Mouse (Mus musculus): ENCODE measurements around the gene Pi4ka.
"Not testable (repeated sequence)": the region's sequence is repeated elsewhere in the genome, so short reads cannot be mapped to it uniquely, and the experiment has no call there.

Pi4ka gene

DNA sequence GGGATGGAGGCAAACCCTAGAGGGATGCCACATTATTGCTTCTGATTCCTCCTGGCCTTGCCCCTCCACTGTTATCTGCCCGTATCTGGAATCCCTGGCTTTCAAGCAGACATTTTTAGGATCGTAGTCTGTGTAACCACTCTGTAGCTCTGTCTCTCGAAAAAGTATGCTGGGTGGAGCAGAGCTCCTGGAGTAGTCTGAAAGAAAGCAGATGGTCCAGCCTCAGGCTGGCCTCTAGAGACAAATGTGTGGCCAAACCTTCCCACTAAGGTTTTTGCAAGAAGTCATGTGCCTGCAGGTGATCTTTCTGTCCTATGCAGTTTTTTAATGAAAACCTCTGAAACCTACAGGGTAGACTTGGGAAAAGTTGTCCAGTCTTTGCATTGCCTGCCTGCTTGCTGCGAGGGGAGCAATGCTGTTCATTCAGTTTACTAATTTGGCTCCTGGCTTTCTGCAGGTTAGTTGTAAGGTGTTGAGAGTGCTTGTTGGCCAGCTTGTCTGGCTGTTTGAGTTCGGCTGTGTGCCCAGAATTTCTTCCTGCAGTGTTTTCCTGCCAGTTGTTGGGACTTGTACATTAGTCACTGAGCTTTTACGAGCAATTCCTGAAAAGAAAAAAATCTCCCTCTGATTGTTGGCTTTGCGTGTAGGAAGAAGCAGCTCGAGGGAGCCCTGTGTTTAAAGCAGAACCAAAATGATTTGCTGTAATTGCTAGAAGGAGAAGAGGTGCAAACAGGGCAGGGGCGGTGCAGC lies 171.0 kb downstream of the Pi4ka start:
- in situ Hi-C loops (cut with MboI, MseI) = no loop called here

DNA sequence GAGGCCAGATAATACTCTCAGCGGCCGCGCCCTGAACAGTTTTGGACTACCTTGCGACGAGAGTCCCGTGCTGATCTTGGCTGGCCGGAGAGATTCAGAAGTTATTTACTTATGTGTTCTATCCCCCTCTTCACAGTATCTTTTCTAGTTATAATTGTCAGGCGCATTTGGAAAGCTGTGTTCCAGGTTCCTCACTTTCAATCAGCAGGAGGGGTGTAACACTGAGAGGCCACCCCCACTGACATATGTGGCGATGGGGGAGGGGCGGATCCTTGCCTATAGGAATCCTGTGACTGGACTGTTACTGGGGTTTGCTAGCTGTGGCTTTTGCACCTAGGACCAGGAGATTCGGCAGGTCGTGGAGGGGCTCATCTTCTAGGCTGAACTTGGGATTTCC lies 171.6 kb downstream of the Pi4ka start:
- in situ Hi-C loops (cut with MboI, MseI) = no loop called here

DNA sequence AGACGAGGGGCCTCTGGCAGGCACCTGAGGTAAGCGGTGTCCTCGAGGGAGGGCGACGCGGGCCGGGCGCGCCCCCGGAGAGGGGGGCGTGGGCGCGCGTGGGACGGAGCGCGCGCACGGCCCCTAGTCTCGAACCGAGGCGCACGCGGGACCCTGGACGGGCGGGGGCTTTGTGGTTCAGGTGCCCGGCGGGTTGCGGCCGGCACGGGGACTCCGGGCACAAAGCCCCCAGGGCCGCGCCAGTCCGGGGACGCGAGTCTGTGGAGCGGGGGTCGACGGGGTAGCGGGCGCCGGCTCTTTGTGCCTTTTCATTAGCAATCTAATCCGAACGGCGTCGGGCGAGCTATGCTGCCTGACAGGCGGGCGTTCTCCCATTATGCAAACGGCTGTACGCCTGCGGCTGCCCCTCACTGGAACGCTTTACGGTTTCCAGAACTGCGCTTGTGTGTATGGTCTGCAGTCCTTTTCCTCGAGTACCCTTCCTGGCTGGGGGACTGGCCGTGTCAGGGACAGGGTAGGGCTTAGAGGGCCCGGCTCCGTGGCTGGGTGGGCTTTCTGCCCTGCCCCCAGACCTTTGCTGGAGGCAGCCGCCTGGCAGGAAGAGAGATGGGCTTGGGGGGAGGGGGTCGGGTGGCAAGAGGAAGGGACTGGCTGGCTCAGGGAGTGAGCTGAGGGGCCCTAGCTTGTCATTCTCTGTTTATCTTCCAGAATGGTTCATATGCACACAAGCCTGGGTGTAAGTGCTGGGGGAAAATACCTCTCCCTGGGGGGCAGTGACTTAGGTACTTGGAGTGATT lies 172.2 kb downstream of the Pi4ka start:
- in situ Hi-C loops (cut with MboI, MseI) = no loop called here

DNA sequence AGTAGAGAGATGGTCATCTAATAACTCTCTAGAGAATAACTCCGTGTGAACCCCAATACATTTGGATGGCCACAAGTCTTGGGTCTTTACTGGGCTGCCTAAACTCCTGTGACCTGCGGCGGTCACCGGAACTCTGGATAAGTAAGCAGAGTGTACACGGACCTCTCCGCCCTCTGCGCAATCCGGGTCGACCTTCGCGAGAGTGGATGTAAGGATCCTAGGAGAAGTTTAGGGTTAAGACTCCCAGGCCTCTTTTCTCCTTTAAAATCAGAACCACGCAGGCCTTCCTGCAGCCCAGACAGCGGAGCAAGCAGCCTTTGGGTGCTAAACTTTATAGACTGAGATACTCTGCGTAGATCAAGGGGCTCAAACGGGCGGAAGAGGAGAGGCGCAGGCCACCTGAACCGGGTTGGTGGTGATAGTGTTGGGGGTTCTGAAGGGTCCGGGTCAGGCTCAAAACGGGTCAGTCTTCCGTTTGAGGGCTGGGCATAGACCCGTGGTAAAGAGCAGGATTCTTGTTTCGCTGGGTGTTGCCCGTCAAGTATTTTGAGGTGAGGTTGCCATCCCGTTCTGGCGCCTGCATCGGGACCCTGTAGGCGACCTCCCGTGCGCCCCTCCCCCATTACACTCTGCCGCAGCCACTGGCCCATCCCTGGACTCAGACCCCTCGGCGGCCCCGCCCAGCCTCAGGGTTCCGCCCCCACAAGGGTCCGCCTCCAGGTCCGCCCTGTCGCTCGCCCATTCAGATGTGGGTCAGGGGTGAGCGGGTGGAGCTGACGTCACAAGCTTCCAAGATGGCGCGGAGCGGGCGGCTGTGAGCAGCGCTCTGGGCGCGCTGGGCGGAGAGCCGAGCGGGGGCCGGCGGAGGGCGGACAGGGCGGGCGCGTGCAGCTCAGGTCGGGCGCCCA lies 173.1 kb downstream of the Pi4ka start, which contains the start of gene Hic2:
Hic2 (plus strand) TSS at position 779 of the 908 bp plus-strand sequence.
- in situ Hi-C loops (cut with MboI, MseI) = no loop called here

DNA sequence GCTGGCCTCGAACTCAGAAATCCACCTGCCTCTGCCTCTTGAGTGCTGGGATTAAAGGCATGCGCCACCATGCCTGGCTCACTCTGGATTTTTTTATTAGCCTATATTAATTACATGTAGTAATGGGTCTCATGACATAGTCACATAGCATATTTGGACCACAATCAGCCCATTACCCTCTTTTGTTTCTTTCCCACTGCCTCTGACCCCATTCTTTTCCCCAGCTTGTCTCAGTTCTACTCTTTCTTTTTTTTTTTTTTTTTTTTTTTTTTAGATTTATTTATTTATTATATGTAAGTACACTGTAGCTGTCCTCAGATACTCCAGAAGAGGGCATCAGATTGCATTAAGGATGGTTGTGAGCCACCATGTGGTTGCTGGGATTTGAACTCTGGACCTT lies 174.6 kb downstream of the Pi4ka start:
- in situ Hi-C loops (cut with MboI, MseI) = not testable (repeated sequence)
